Mouse (Mus musculus): ENCODE data around the gene Rab9.
A peak's percentile ranks its signal among the peaks of the same experiment; 100 is the strongest.

The Rab9 gene

GRCm38 (mm10) chrX:166479365-166479983 is at the start of gene Rab9:
Rab9 (minus strand) TSS chrX:166479867.
- DNase-seq = peak; percentile 92 to 93

- no peak for DNase-seq
Observed at GRCm38 (mm10) chrX:166528126-166528525, 48.5 kb upstream of the Rab9 start.

- peak; percentile 9 to 17 for DNase-seq
Observed at GRCm38 (mm10) chrX:166525637-166526315, 46.1 kb upstream of the Rab9 start.

GRCm38 (mm10) chrX:166520782-166521181 is 41.1 kb upstream of the Rab9 start:
- no peak for DNase-seq

GRCm38 (mm10) chrX:166518345-166518744 is 38.7 kb upstream of the Rab9 start, which contains the start of gene Tceanc:
Tceanc (minus strand) TSS chrX:166518567.
- peak; percentile 16 to 33 for DNase-seq

- DNase-seq = no peak
Observed at GRCm38 (mm10) chrX:166516631-166517030, 37.0 kb upstream of the Rab9 start.

GRCm38 (mm10) chrX:166515923-166516322 is 36.3 kb upstream of the Rab9 start:
- DNase-seq = no peak

GRCm38 (mm10) chrX:166514035-166514434 is 34.4 kb upstream of the Rab9 start:
- DNase-seq = peak; percentile 7 to 23

GRCm38 (mm10) chrX:166512071-166512470 is 32.4 kb upstream of the Rab9 start:
- no peak for DNase-seq

- no peak for DNase-seq
Observed at GRCm38 (mm10) chrX:166511107-166511506, 31.4 kb upstream of the Rab9 start.

- peak; percentile 93 for DNase-seq
Observed at GRCm38 (mm10) chrX:166509761-166510738, 30.4 kb upstream of the Rab9 start.

GRCm38 (mm10) chrX:166504421-166504820 is 24.8 kb upstream of the Rab9 start:
- DNase-seq = no peak

- no peak for DNase-seq
Observed at GRCm38 (mm10) chrX:166499496-166500190, 20.0 kb upstream of the Rab9 start.

GRCm38 (mm10) chrX:166497771-166498170 is 18.1 kb upstream of the Rab9 start:
- peak in 1 of 2 experiments; percentile 7 for DNase-seq

- DNase-seq = no peak
Observed at GRCm38 (mm10) chrX:166495052-166495451, 15.4 kb upstream of the Rab9 start.

- DNase-seq = no peak
Observed at GRCm38 (mm10) chrX:166478631-166479364, 869 bp downstream of the Rab9 start.

GRCm38 (mm10) chrX:166477393-166477792 is 2.3 kb downstream of the Rab9 start:
- no peak for DNase-seq

GRCm38 (mm10) chrX:166472612-166473011 is 7.1 kb downstream of the Rab9 start:
- DNase-seq = no peak

GRCm38 (mm10) chrX:166468321-166468720 is 11.3 kb downstream of the Rab9 start:
- DNase-seq = no peak

- DNase-seq = no peak
Observed at GRCm38 (mm10) chrX:166455525-166455924, 24.1 kb downstream of the Rab9 start.

- no peak for DNase-seq
Observed at GRCm38 (mm10) chrX:166454331-166454730, 25.3 kb downstream of the Rab9 start.

GRCm38 (mm10) chrX:166453532-166453931 is 26.1 kb downstream of the Rab9 start:
- no peak for DNase-seq
